Mouse (Mus musculus): ENCODE data around the gene Rdh1. TPM values are rescaled to one million over a fixed set of nuclear protein-coding genes. Genes with fewer than 3 reads are reported as not detected.
"Not testable (repeated sequence)": the region's sequence is repeated elsewhere in the genome, so short reads cannot be mapped to it uniquely, and the experiment has no call there.

The Rdh1 gene
- total and polyA plus RNA-seq, 3 experiments, result not detected

DNA sequence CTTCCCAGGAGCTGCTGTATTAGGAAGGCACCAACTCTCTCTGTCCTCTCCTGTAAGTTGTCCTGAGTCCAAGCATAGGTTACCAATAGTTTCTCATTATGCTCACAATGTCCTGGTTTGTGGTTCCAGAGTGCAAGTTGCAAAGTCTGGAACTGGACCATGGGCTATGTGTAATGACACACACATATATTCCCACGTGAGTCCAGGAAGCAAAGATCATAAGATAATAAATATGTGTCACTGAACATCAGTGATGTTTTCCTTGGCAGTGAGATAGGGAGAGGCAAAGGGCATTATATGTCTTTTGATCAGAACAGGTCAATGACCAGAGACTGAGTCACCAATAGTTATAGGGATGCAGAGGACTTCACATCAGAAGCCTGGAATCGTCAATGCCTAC is 16.5 kb downstream of the Rdh1 start, which contains the start of gene Rdh9:
TSS of gene Rdh9 (plus strand) at position 376 of the 400 bp plus-strand sequence.
- peaks cover 31% of the 10 kb centered on the region for H3K27me3 ChIP-seq (replicated peaks)
- no peak within 1 kb of the TSS for H3K4me2 ChIP-seq (ENCODE audit: insufficient read depth, low read depth, poor library complexity, severe bottlenecking)
- no peak within 1 kb of the TSS for H3K4me3 ChIP-seq (replicated peaks in 1 of 3; ENCODE audit: low read depth in 2 of 3, low read length in 2 of 3, poor library complexity in 1 of 3)
- in situ Hi-C loops (cut with MboI; ENCODE audit: low pct_ligation_motif_present, low pct_unique_long_range_greater_than_20kb, low sequenced_read_pairs), result no loop called here
- no peak within 1 kb of the TSS for H3K9ac ChIP-seq (ENCODE audit: insufficient read depth, low read depth)
- no peaks in the 10 kb centered on the region for H3K9me3 ChIP-seq (replicated peaks; ENCODE audit: low read length)
- TF ChIP-seq RCOR1 (conservative IDR thresholded peaks at IDR 0.05; ENCODE audit: low read depth, low read length) (no peak), ELF1 (IDR thresholded peaks at IDR 0.05; ENCODE audit: low read depth, low read length) (no peak), NRF1 (IDR thresholded peaks at IDR 0.05; ENCODE audit: low read depth, low read length) (no peak), ZKSCAN1 (IDR thresholded peaks at IDR 0.05; ENCODE audit: borderline replicate concordance, low read depth, low read length) (no peak), E2F4 (IDR thresholded peaks at IDR 0.05; ENCODE audit: insufficient replicate concordance, low read depth, low read length) (no peak), TBP (conservative IDR thresholded peaks at IDR 0.05; ENCODE audit: low read depth, low read length) (no peak), MYC (IDR thresholded peaks at IDR 0.05; ENCODE audit: low read depth, low read length) (no peak), ZC3H11A (IDR thresholded peaks at IDR 0.05; ENCODE audit: low read depth, low read length) (no peak), KAT2A (IDR thresholded peaks at IDR 0.05; ENCODE audit: insufficient replicate concordance, low read length) (no peak), CHD2 (IDR thresholded peaks at IDR 0.05; ENCODE audit: low read length) (no peak)
- H3K4me1 ChIP-seq (ENCODE audit: control insufficient read depth in 1 of 2, insufficient read depth in 2 of 2), result no peaks in the 10 kb centered on the region
- H3K36me3 ChIP-seq (replicated peaks in 1 of 2; ENCODE audit: control insufficient read depth in 1 of 2, insufficient read depth in 1 of 2, low read length in 1 of 2), result no peaks in the 10 kb centered on the region
- DNase-seq (ENCODE audit: extremely low read depth), result no peak
- dilution Hi-C loops (cut with MboI; ENCODE audit: extremely low pct_ligation_motif_present, extremely low pct_unique_long_range_greater_than_20kb, low sequenced_read_pairs), result no loop called here
- H3K79me2 ChIP-seq (replicated peaks; ENCODE audit: control insufficient read depth, extremely low read depth, insufficient read depth, poor library complexity, severe bottlenecking), result no peaks in the 10 kb centered on the region
- H3K27ac ChIP-seq (ENCODE audit: insufficient read depth, low read depth), result no peak within 1 kb of the TSS

DNA sequence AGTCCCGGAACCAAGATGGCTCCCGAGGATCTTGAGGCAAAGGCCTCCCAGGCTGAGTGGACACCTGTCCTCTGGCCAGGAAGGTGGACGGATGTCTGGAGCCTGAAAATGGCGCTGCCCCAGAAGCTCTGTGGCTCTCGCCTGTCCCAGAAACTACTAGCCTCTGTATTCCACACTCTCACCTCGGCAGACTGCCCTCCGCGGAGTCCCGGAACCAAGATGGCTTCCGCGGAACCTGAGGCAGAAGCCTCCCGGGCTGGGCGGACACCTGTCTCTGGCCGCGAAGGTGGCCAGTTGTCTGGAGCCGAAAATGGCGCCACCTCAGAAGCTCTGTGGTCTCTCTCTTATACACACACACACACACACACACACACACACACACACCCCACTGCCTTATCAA is 22.8 kb downstream of the Rdh1 start:
- peaks cover 14% of the 10 kb centered on the region for H3K27me3 ChIP-seq (replicated peaks)
- H3K9ac ChIP-seq (ENCODE audit: insufficient read depth, low read depth); DNase-seq (ENCODE audit: extremely low read depth); in situ Hi-C loops (cut with MboI; ENCODE audit: low pct_ligation_motif_present, low pct_unique_long_range_greater_than_20kb, low sequenced_read_pairs); H3K4me3 ChIP-seq (replicated peaks in 1 of 3; ENCODE audit: low read depth in 2 of 3, low read length in 2 of 3, poor library complexity in 1 of 3); H3K36me3 ChIP-seq (replicated peaks in 1 of 2; ENCODE audit: control insufficient read depth in 1 of 2, insufficient read depth in 1 of 2, low read length in 1 of 2); H3K4me2 ChIP-seq (ENCODE audit: insufficient read depth, low read depth, poor library complexity, severe bottlenecking); H3K79me2 ChIP-seq (replicated peaks; ENCODE audit: control insufficient read depth, extremely low read depth, insufficient read depth, poor library complexity, severe bottlenecking); H3K27ac ChIP-seq (ENCODE audit: insufficient read depth, low read depth); H3K9me3 ChIP-seq (replicated peaks; ENCODE audit: low read length); H3K4me1 ChIP-seq (ENCODE audit: control insufficient read depth in 1 of 2, insufficient read depth in 2 of 2); dilution Hi-C loops (cut with MboI; ENCODE audit: extremely low pct_ligation_motif_present, extremely low pct_unique_long_range_greater_than_20kb, low sequenced_read_pairs): not testable (repeated sequence)

DNA sequence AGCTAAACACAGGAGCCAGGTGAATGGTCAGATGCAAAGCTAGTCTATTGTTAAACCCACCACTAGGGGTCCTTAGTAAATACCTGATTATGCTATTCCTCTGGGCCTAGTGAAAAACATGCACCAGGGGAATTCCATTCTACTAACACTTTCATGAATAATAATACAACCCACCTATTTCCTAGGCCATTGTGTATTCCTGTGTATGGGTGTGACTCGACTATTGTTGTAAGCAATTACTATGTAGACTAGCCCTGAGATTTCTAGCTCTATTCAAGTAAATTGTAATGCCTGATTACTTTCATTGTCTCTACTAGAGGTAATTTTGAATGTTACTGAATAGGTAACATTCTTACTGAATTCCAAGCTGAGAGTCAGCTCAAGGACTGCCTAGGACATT is 25.9 kb downstream of the Rdh1 start:
- in situ Hi-C loops (cut with MboI; ENCODE audit: low pct_ligation_motif_present, low pct_unique_long_range_greater_than_20kb, low sequenced_read_pairs); H3K4me3 ChIP-seq (replicated peaks in 1 of 3; ENCODE audit: low read depth in 2 of 3, low read length in 2 of 3, poor library complexity in 1 of 3); H3K36me3 ChIP-seq (replicated peaks in 1 of 2; ENCODE audit: control insufficient read depth in 1 of 2, insufficient read depth in 1 of 2, low read length in 1 of 2); H3K9ac ChIP-seq (ENCODE audit: insufficient read depth, low read depth); DNase-seq (ENCODE audit: extremely low read depth); dilution Hi-C loops (cut with MboI; ENCODE audit: extremely low pct_ligation_motif_present, extremely low pct_unique_long_range_greater_than_20kb, low sequenced_read_pairs); H3K4me2 ChIP-seq (ENCODE audit: insufficient read depth, low read depth, poor library complexity, severe bottlenecking); H3K9me3 ChIP-seq (replicated peaks; ENCODE audit: low read length); H3K79me2 ChIP-seq (replicated peaks; ENCODE audit: control insufficient read depth, extremely low read depth, insufficient read depth, poor library complexity, severe bottlenecking); H3K27ac ChIP-seq (ENCODE audit: insufficient read depth, low read depth); H3K4me1 ChIP-seq (ENCODE audit: control insufficient read depth in 1 of 2, insufficient read depth in 2 of 2): not testable (repeated sequence)
- peaks cover 14% of the 10 kb centered on the region for H3K27me3 ChIP-seq (replicated peaks)
- peak in 1 of 2 experiments; percentile 16; a peak in 1 of 4 replicates for TF ChIP-seq CTCF (conservative IDR thresholded peaks at IDR 0.05 in 1 of 2, IDR thresholded peaks at IDR 0.05 in 1 of 2; ENCODE audit: low read depth in 2 of 2, low read length in 2 of 2)

Measured in CH12.LX (cell line).